Mouse (Mus musculus): ENCODE results near the gene Tmprss4. TPM values are rescaled to one million over a fixed set of nuclear protein-coding genes. Genes with fewer than 3 reads are reported as not detected.

The Tmprss4 gene
- 1.6 TPM in 2 replicates for polyA plus RNA-seq (2015; fragmentation: Nextera tagmentation; extraction: Ambion mirVana)

DNA sequence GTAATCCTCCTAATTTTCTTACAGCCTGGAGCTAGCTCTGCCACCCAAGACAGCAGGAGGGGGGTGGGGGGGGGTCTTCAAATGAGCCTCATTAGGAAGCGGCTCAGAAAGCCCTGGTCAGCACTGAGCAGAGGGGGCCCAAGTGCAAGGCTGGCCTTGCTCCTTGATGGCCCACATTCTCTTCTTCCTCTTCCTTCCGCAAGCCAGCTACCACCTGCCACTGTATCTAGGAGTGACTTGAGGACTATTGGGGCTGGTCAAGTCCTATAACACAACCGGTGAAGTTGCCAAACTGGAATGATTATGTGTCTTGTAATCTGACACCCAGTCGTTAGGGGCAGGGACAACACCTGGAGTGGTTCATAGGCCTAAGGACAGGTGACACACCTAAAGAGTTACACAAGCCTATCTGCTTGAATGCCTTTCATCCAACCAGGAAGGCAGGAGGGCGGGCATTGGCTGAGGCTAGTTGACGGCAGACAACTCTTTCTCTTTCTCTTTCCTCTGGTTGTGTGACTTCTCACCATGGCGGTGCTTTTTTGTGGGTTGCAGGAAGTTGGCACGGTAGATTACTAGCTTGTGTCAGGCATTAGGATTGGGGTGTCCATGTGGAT is at the start of gene Tmprss4:
TSS of gene Tmprss4 (minus strand) at position 296 of the 614 bp plus-strand sequence.

DNA sequence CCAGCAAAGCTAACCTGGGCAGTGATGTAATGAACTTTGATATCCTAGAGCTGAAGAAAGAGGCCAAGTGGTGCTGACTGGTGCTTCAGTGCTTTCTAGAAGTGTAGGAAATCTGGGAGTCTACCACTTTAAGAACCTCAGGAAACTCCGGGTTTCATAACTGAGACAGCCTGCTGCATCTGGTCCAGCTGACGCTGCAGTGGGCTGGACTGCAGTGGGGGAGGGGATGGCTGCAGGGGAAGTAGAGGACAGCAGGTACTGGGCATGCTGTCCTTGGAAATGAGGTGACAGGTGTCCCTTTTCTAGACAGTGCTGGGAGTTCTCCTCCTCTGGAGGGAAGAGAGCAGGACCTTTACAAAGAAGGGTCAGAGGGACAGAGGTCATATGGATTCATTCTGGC is 22.1 kb downstream of the Tmprss4 start, which contains the start of gene BC049352:
TSS of gene BC049352 (plus strand) at position 238 of the 400 bp plus-strand sequence.

DNA sequence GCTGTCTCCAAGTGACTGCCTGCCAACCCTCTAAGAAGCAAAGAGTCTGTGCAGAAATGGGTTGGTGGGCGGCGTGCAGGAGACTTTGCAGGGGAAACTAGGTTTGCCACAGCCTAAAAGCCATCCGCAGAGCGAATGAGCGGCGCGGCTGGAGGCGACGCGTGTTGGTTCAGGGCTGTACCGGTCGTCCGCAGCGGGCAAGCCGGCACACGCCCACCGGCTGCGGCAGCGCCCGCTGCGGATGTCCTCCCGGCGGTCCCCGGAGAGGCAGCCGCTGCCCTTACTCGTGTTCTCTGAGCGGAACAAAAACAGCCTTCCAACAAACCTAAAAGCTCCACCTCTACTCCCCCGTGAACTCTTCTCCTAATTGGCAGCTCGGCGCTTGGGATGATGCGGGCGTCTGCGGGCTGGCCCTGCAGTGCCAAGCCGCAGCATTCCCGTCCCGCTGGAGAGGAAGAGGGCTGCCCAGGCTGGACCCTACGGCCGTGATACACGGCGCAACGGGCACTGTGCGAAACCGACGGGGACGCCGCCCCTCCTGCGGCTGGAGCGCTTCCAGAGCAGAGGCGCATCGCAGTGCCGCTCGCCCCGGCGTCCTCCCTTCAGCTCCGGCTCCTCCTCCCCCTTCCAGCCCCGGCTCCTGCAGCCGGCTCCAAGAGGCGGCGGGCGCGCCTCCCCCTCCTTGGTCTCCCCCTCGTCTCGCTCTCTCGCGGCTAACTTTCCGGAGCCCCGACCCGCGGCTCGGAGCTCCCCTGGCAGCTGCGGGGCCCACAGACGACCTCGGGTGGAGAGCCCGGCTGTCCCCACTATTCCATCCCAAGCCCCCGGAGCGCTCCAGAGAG is 65.5 kb downstream of the Tmprss4 start, which contains the start of gene Scn4b:
TSS of gene Scn4b (plus strand) at position 205 of the 842 bp plus-strand sequence.

Other genes with a start within 250 kb of the Tmprss4 start
- 14.1 and 14.8 TPM in 2 replicates for gene Ube4a, start 238.5 kb downstream of the Tmprss4 start, polyA plus RNA-seq (2015; fragmentation: Nextera tagmentation; extraction: Ambion mirVana)
- gene Cd3g, start 223.7 kb downstream of the Tmprss4 start, polyA plus RNA-seq (2015; fragmentation: Nextera tagmentation; extraction: Ambion mirVana) = not detected in 2 replicates
- gene Cd3d, start 222.3 kb downstream of the Tmprss4 start, polyA plus RNA-seq (2015; fragmentation: Nextera tagmentation; extraction: Ambion mirVana) = not detected in 2 replicates
- gene Cd3e, start 194.5 kb downstream of the Tmprss4 start, polyA plus RNA-seq (2015; fragmentation: Nextera tagmentation; extraction: Ambion mirVana) = not detected in 2 replicates
- gene Mpzl2, start 164.3 kb downstream of the Tmprss4 start, polyA plus RNA-seq (2015; fragmentation: Nextera tagmentation; extraction: Ambion mirVana) = 28.8 and 36.6 TPM in 2 replicates
- gene Mpzl3, start 148.9 kb downstream of the Tmprss4 start, polyA plus RNA-seq (2015; fragmentation: Nextera tagmentation; extraction: Ambion mirVana) = 17.3 and 22.1 TPM in 2 replicates
- gene Jaml, start 124.9 kb downstream of the Tmprss4 start, polyA plus RNA-seq (2015; fragmentation: Nextera tagmentation; extraction: Ambion mirVana) = 0.10 and 0.18 TPM in 2 replicates
- gene Scn2b, start 86.3 kb downstream of the Tmprss4 start, polyA plus RNA-seq (2015; fragmentation: Nextera tagmentation; extraction: Ambion mirVana) = 0.29 and 0.36 TPM in 2 replicates
- gene Scn4b, start 65.7 kb downstream of the Tmprss4 start, polyA plus RNA-seq (2015; fragmentation: Nextera tagmentation; extraction: Ambion mirVana) = 0.04 and 0.05 TPM in 2 replicates
- gene BC049352, start 22.1 kb downstream of the Tmprss4 start, polyA plus RNA-seq (2015; fragmentation: Nextera tagmentation; extraction: Ambion mirVana) = 0.07 and 0.08 TPM in 2 replicates
- 0.87 and 2.2 TPM in 2 replicates for gene Il10ra, start 65.1 kb upstream of the Tmprss4 start, polyA plus RNA-seq (2015; fragmentation: Nextera tagmentation; extraction: Ambion mirVana)
- gene Tmprss13, start 115.0 kb upstream of the Tmprss4 start, polyA plus RNA-seq (2015; fragmentation: Nextera tagmentation; extraction: Ambion mirVana) = 17.5 and 19.6 TPM in 2 replicates
- 49.8 and 54.6 TPM in 2 replicates for gene Fxyd6, start 166.1 kb upstream of the Tmprss4 start, polyA plus RNA-seq (2015; fragmentation: Nextera tagmentation; extraction: Ambion mirVana)
- 3.1 and 3.2 TPM in 2 replicates for gene Fxyd2, start 195.6 kb upstream of the Tmprss4 start, polyA plus RNA-seq (2015; fragmentation: Nextera tagmentation; extraction: Ambion mirVana)
- gene Dscaml1, start 222.5 kb upstream of the Tmprss4 start, polyA plus RNA-seq (2015; fragmentation: Nextera tagmentation; extraction: Ambion mirVana) = 0.88 and 1.3 TPM in 2 replicates

Measured in urinary bladder, postnatal 0 days (tissue).